Mouse (Mus musculus): ENCODE measurements around the gene Vamp8. TPM values are rescaled to one million over a fixed set of nuclear protein-coding genes. Genes with fewer than 3 reads are reported as not detected.

The Vamp8 gene
- total RNA-seq (2021) = 10 to 100 TPM; 50.4 to 58.0 TPM
- long read RNA-seq, experiment 1, transcript Vamp8-201 (3 exons, 820 nt) = major isoform, 43 of 48 reads
- long read RNA-seq, experiment 1, partial matches to known transcripts = 0 of 48 reads
- long read RNA-seq, experiment 1, other reads (novel, unspliced or antisense) = 1 of 48 reads
- long read RNA-seq, experiment 2, transcript Vamp8-201 (3 exons, 820 nt) = major isoform, 48 of 59 reads
- long read RNA-seq, experiment 2, transcript Vamp8-202 (2 exons, 2,076 nt) = minor isoform, 10 of 59 reads
- long read RNA-seq, experiment 2, partial matches to known transcripts = 0 of 59 reads
- long read RNA-seq, experiment 2, other reads (novel, unspliced or antisense) = 1 of 59 reads

DNA sequence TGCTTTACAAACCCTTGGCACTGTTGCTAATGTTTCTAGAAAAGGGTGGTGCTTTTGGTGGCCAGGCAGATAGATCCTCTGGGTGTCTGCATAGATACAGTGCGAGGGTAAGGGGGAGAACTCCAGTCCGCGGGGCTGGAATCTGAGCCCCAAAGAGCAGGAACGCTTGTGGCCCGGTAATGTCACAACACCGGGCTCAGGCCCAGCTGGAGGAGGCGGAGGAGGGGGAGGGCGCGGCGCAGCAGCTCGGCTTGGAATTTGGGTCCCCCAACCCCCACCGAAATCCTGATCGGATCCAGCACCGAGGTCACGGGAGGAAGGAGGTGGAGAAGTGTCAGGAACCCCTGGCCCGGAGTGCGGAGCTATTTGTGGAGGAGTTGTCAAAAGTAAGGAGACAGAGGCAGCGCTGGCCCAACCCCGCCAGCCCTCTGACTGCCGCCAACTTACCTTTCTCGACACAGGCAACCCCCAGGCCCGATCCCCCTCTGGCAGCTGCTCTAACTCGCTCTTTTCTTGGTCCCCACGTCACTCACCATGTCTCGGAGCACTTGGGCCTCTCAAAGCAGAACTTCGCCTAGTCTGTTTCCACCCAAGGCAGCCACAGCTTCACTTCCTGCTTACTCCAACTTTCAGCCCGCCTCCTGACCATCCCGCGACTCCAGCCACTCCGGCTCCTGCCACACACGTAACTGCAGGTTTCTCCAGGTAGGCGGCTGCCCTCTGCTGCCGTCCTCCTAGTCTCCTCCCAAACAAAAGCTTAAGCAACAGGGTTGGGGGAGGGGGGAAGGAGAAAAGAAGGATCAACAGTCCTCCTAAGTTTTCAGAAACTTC lies at the start of gene Vamp8:
Vamp8 (minus strand) TSS at position 763 of the 831 bp plus-strand sequence.
- peak within 1 kb of the TSS; percentile 98 for H3K27ac ChIP-seq
- TF ChIP-seq CTCF (IDR thresholded peaks at IDR 0.05) = peak; percentile 12; the same call in 1 of the 2 replicates
- intact Hi-C loops (cut with DNase I) = loop anchor here (5.0 kb wide), 1 partner anchor 108 kb away; no protein-coding TSS in a partner anchor
- DNase-seq = peak; percentile 96
- H3K4me3 ChIP-seq = peak within 1 kb of the TSS; percentile 70

DNA sequence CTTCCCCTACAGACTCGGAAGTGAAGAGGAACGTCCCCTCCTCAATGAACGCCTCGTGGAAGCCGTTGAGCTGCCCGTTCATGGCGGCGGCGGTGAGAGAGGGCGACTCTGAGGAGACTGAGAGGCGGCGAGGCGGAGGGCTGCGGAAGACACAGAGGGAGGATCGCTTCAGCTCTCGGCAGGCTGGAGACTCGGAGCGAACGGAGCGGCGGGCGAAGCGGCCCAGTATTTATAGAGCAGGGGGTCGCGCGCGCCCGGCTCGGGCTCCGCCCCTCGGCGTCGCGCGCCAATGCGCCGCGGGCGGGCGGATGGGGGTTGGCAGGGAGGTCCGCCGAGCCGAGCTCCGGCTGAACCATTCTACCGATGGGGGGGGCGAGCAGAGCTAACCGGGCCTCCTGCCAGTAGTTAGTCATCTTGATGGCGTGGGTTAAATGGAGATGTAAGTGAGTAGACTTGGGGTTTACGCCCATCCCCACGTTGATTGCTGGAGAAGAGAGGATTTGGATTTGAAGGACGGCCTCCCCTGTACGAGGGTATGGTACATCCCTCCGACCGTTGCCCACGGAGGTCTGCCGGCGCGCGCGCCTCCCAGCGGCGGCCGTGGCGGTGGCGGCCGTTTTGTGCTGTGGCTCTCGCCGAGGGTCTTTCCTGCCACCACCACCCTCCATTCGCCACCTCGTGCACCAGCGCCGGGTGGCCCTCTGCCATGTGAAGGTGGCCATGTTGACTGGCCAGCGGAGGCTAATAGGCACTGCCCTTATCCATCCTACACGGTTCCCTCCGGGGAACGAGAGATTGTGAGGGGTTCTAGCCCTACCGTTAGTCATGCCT lies 49.1 kb upstream of the Vamp8 start, which contains the start of gene Mat2a:
Mat2a (minus strand) TSS at position 204 of the 831 bp plus-strand sequence.
- TF ChIP-seq CTCF (IDR thresholded peaks at IDR 0.05) = peak; percentile 89
- peak within 1 kb of the TSS; percentile 100 for H3K27ac ChIP-seq
- peak within 1 kb of the TSS; percentile 78 for H3K4me3 ChIP-seq
- intact Hi-C loops (cut with DNase I) = no loop called here
- peak; percentile 96 for DNase-seq

DNA sequence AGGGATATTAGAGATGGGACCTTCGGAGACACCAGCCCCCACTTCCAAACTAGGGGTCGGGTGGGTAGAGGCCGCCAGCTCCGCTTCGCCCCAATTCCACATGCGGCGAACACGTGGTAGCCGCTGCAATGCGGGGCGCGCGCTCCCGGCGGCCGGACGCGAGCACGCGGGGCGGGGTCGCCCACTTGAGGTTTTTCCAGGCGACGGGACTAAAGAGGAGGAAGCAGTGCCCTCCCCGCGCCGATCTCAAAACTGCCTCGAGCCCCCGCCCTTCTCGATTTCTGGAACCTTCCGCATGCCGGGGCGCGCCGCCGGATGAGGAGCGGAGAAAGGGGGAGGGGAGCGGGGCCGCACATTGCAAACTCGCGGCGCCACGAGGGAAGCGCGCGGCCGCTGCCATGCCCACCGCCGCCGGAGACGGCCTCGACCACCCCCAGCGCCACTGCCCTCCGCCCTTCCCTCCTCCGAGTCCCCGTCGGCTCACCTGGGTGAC lies 48.4 kb upstream of the Vamp8 start:
- Histone ChIP-seq H3K4me3 (peak overlapping the region; percentile 78), H3K27ac (peak overlapping the region; percentile 100)
- peak; percentile 95 for DNase-seq
- no peak for TF ChIP-seq CTCF (IDR thresholded peaks at IDR 0.05)
- intact Hi-C loops (cut with DNase I) = no loop called here

DNA sequence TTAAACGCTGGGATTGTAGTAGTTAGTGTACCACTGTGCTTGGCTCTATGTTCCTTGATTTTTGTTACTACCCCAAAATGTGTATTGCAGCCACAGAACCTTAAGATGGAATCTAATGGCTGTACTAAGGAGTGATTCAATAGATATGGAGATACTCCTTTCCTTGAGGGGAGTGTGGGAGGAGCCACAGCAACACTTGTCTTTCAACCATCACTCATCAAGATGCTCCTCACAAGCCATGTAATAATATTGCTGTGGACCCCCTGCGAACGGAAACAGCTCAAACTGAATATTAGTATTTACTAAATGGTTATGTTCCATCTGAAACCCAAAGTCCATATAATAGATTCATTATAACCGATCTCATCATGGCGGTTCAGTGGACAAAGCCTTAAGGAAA lies 47.7 kb upstream of the Vamp8 start:
- no peak for DNase-seq
- H3K4me3 ChIP-seq = peak overlapping the region; percentile 78
- TF ChIP-seq CTCF (IDR thresholded peaks at IDR 0.05) = no peak
- H3K27ac ChIP-seq = peak overlapping the region; percentile 100
- intact Hi-C loops (cut with DNase I) = no loop called here

DNA sequence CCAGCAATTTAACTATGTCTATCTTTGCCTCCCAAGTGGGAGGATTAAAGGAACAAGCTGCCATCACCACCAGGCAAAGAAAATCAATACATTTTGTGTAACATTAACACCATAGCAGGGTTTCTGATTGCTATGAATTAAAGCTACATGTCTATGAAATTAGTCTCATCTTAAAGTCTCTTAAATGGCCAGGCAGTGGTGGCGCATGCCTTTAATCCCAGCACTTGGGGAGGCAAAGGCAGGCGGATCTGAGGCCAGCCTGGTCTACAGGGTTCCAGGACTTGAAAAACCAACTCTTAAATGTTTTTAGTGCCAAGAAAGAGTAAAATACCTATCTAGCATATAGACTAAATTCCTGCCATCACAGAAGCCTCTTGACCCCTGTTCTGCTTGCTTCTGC lies 41.6 kb upstream of the Vamp8 start:
- intact Hi-C loops (cut with DNase I) = no loop called here
- no peak for DNase-seq

DNA sequence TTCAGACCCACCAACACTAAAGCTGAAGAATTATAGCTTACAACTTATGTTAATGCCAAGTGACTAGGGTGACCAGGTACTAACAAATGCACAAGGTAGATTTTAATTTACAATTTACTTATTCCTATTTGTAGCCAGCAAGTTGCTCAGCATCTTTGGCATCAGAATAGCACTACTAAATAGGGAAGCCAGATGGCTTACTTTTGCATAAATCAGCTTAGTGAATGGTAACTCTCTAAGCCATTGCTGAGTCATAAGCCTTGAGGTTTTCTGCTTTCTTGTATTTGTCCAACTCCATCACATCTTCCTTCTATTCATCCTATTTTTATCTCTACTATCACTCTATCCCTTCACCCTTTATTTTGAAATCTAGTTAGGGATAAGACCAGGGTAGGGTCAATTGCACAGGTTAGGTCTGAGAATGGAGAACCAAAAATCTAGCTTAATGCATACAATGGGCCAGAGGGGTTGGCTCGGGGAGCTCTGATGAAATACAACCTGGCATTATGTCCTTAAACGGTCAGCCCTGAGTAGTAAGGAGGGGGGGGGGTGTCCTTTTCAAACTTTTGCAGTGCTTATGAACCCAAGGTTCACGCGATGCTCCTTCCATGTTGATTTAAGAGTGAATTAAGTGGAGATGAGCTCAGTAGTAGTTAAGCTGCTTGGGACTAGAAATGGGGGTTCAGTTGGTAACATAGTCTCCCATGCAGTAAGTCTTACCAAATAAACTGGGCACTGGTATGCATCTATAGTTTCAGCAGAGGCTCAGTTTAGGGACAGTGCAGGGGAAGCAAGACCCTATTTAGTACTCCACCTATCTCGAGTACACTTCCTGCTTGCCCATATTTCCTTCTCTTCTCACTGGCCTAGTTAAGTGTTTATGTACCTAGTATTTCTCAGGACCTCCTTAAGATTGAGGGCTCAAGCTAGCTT lies 40.8 kb upstream of the Vamp8 start:
- intact Hi-C loops (cut with DNase I) = no loop called here
- Histone ChIP-seq H3K4me3 (no peak overlapping the region), H3K27ac (peak overlapping the region; percentile 44)
- DNase-seq = no peak
- TF ChIP-seq CTCF (IDR thresholded peaks at IDR 0.05) = no peak

More for the DNA sequence above, 41.6 kb upstream of the Vamp8 start:
- Histone ChIP-seq H3K4me3 (no peak overlapping the region), H3K27ac (peak overlapping the region; percentile 28; the same call in 1 of the 2 replicates)
- no peak for TF ChIP-seq CTCF (IDR thresholded peaks at IDR 0.05)

DNA sequence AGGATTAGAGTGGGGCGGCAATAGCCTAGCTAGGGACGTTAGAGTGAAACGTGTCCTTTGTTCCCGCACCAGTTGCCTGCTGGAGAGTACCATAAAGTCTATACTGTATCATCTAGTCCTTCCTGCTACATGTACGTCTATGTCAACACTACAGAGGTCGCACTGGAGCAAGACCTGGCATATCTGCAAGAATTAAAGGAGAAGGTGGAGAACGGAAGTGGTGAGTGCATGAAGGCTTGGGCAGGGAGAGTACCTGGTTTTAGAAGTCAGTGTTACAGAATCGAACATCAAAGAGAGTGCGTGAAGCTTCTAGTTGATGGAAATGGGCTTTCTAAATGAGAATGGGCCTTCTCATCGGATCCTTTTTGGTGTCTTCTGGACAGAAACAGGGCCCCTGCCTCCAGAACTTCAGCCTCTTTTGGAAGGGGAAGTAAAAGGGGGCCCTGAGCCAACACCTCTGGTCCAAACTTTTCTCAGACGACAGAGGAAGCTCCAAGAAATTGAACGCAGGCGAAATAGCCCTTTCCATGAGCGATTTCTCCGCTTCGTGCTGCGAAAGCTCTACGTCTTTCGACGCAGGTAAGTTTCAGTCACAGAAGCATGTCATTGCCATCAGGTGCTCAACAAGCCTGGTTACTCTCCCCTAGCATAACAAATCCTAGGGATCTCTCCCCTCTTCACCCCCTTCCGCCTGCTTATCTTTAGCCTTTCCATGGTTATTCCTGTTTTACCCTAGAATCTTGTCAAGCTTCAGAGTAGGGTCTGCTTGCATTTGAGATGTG lies 38.7 kb upstream of the Vamp8 start:
- no peak overlapping the region for H3K27ac ChIP-seq
- TF ChIP-seq CTCF (IDR thresholded peaks at IDR 0.05) = no peak
- H3K4me3 ChIP-seq = no peak overlapping the region
- DNase-seq = no peak
- intact Hi-C loops (cut with DNase I) = no loop called here

DNA sequence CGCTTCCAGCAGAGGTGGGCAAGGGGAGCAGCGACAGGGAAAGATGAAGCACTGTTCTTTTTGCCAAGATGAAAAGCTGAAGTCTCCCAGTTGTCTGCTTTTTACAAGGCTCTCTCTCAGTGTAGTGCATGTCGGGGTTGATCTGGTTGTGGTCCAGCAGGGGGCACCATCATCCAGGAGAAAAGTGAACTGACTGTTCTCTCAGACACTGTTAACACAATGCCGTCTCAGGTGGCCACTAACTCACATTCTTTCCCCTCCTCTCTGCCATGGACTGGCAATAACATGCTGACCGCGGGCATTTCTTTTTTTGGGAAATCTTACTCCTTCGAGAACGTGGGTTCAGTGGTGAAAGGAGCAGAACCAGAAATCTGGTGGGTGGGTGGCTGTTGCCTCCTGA lies 37.5 kb upstream of the Vamp8 start:
- Histone ChIP-seq H3K4me3 (no peak overlapping the region), H3K27ac (no peak overlapping the region)
- peak; percentile 75 for DNase-seq
- intact Hi-C loops (cut with DNase I) = loop anchor here (1.0 kb wide), 2 partner anchors 106 to 138 kb away; no protein-coding TSS in a partner anchor
- TF ChIP-seq CTCF (IDR thresholded peaks at IDR 0.05) = peak; percentile 90

DNA sequence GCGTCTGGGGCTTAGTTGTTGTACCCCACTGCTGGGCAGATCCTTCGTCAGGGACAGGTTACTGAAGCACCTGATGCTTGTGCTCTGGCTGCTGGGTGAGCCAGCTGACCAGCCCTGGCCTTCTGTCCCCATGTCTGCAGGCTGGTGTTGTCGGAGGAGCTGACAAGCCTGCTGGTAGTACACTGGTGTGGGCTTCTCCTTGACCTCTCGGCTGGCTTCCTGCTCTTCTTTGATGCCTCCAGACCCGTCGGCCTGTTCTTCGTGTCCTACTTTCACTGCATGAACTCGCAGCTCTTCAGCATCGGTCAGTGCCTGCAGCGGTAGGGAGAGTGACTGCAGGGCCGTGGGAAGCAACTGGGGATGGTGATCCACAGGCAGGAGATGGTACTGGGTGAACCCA lies 35.1 kb upstream of the Vamp8 start:
- H3K27ac ChIP-seq = no peak overlapping the region
- no peak for TF ChIP-seq CTCF (IDR thresholded peaks at IDR 0.05)
- intact Hi-C loops (cut with DNase I) = no loop called here
- no peak overlapping the region for H3K4me3 ChIP-seq
- no peak for DNase-seq

DNA sequence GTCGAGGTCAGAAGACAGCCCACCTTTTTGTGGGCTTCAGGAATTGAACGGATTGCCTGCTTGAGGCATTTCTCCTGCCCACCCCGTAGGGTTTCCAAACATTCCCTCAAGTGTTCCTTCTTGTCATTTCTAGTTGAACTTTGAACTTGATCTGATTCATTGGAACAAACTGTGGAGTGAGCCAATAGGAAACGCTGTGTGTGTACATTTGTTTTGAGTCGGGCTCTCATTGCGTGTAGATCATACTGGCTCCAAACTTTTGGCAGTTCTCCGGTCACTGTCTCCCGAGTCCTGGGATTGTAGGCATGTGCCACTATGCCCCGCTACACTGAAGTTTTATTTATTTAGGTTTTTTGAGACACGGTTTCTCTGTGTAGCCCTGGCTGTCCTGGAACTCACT lies 30.4 kb upstream of the Vamp8 start:
- Histone ChIP-seq H3K27ac (no peak overlapping the region), H3K4me3 (no peak overlapping the region)
- no peak for DNase-seq
- TF ChIP-seq CTCF (IDR thresholded peaks at IDR 0.05) = no peak
- intact Hi-C loops (cut with DNase I) = no loop called here
